In genomic region chr9:65111698-65112097, GRCm38 (mm10) we compare ENCODE assay signal across 28 mouse cellular contexts. TPM values are rescaled to one million over a fixed set of nuclear protein-coding genes. Genes with fewer than 3 reads are reported as not detected.
"Had no signal": no experiment of that assay in that cellular context is flagged by ENCODE, and none has a peak within 500 bp of the region (broad histone marks: within the 10 kb centered on the region; RNA-seq: fewer than 3 reads in every experiment).

No protein-coding gene starts in this region.

- H3K9ac ChIP-seq: heart, embryonic 12.5 days; hindbrain, embryonic 13.5 days; hindbrain, embryonic 15.5 days; kidney, embryonic 15.5 days; limb, embryonic 12.5 days; liver, embryonic 13.5 days; liver, embryonic 15.5 days had no signal

- H3K4me2 ChIP-seq: heart, embryonic 12.5 days; hindbrain, embryonic 13.5 days; hindbrain, embryonic 15.5 days; kidney, embryonic 15.5 days; limb, embryonic 12.5 days; liver, embryonic 11.5 days; liver, embryonic 13.5 days; liver, embryonic 15.5 days had no signal

- H3K27me3 ChIP-seq: hindbrain, embryonic 13.5 days; hindbrain, embryonic 15.5 days; kidney, embryonic 15.5 days; limb, embryonic 12.5 days had no signal

- H3K9me3 ChIP-seq: heart, embryonic 10.5 days; heart, embryonic 12.5 days; hindbrain, embryonic 10.5 days; hindbrain, embryonic 13.5 days; hindbrain, embryonic 15.5 days; kidney, embryonic 15.5 days; limb, embryonic 10.5 days; limb, embryonic 12.5 days; liver, embryonic 13.5 days; liver, embryonic 15.5 days had no signal

- ATAC-seq: hindbrain, postnatal 0 days; intestine, embryonic 16.5 days had no signal

- H3K4me3 ChIP-seq: heart, embryonic 10.5 days; heart, embryonic 12.5 days; hindbrain, embryonic 10.5 days; hindbrain, embryonic 13.5 days; hindbrain, embryonic 15.5 days; kidney, embryonic 15.5 days; left cerebral cortex, adult 2 months; limb, embryonic 10.5 days; limb, embryonic 12.5 days; liver, embryonic 13.5 days; liver, embryonic 15.5 days had no signal

- H3K27ac ChIP-seq: heart, embryonic 10.5 days; hindbrain, embryonic 10.5 days; hindbrain, embryonic 13.5 days; hindbrain, embryonic 15.5 days; hindbrain, postnatal 0 days; kidney, embryonic 15.5 days; kidney, postnatal 0 days; left cerebral cortex, adult 2 months; limb, embryonic 10.5 days; limb, embryonic 12.5 days; liver, embryonic 13.5 days; liver, embryonic 15.5 days had no signal

- H3K36me3 ChIP-seq: heart, embryonic 10.5 days; kidney, embryonic 15.5 days; liver, embryonic 13.5 days; liver, embryonic 15.5 days had no signal

- DNase-seq: gastrocnemius, postnatal 10 days; gastrocnemius, postnatal 25 days; heart, adult 18-20 months; heart, postnatal 10 days; heart, postnatal 4 days; kidney, adult 11 months; kidney, adult 2 months; kidney, adult 9 months; kidney, postnatal 14 days; kidney, postnatal 36 days; liver; liver, embryonic 13.5 days had no signal

RNA-seq across cellular contexts. Expression of gene Igdcc3, which starts 29.3 kb away (rescaled TPM):
- total RNA-seq: granulocyte monocyte progenitor cell, adult 5-6 weeks had no signal
- polyA plus RNA-seq: large intestine, adult 2 months had no signal
